Mouse (Mus musculus) megakaryocyte-erythroid progenitor cell, adult 5-6 weeks (primary cell): ENCODE data around the gene Dip2c. TPM values are rescaled to one million over a fixed set of nuclear protein-coding genes. Genes with fewer than 3 reads are reported as not detected.

ENCODE experiments used
- ATAC-seq: replicated peaks from 2 replicates; pipeline ENCODE4 v1.8.0; 2016; ENCODE audit warnings: mild to moderate bottlenecking, inconsistent platforms; ENCODE audit not compliant: severe bottlenecking, poor library complexity, low FRiP score, low TSS enrichment
- total RNA-seq, 2 experiments: library from RNA; stranded (forward) in 1 of 2; stranded (reverse) in 1 of 2; fragments of 200-1000, 215-1000 nt in 1 of 2; fragments of >200 nt in 1 of 2; fragmentation: Nextera tagmentation in 1 of 2; gene quantifications; 2 replicates each; pipeline ENCODE4 v1.2.3; 2014 to 2017

Dip2c gene
- total RNA-seq, 2 experiments from 2014 or later: 1.2 to 2.4 TPM

GRCm38 (mm10) chr13:9697340-9697739, 421.0 kb downstream of the Dip2c start:
- no peak for ATAC-seq

GRCm38 (mm10) chr13:9702615-9703235, 426.4 kb downstream of the Dip2c start:
- 0 out of 2 replicates have a peak, but pooled peaks have one; percentile 18 for ATAC-seq

GRCm38 (mm10) chr13:9706720-9707119, 430.4 kb downstream of the Dip2c start:
- no peak for ATAC-seq

- no peak for ATAC-seq
Measured at GRCm38 (mm10) chr13:9708433-9709240, 432.3 kb downstream of the Dip2c start.

- ATAC-seq: no peak
Measured at GRCm38 (mm10) chr13:9712409-9712808, 436.1 kb downstream of the Dip2c start.

GRCm38 (mm10) chr13:9712971-9713370, 436.6 kb downstream of the Dip2c start:
- no peak for ATAC-seq

GRCm38 (mm10) chr13:9713462-9714134, 437.3 kb downstream of the Dip2c start:
- ATAC-seq: peak; percentile 100

- no peak for ATAC-seq
Measured at GRCm38 (mm10) chr13:9715224-9715623, 438.9 kb downstream of the Dip2c start.

Other genes starting within 250 kb of the Dip2c start
- gene Larp4b, start 182.6 kb upstream of the Dip2c start, total RNA-seq (2014; fragmentation: Nextera tagmentation): 76.6 and 80.3 TPM in 2 replicates
- gene Larp4b, start 182.6 kb upstream of the Dip2c start, total RNA-seq (2017): 93.4 and 118 TPM in 2 replicates